Mouse (Mus musculus) megakaryocyte progenitor cell, adult 5-6 weeks (primary cell): ENCODE measurements around the gene Gm6880. TPM values are rescaled to one million over a fixed set of nuclear protein-coding genes. Genes with fewer than 3 reads are reported as not detected.
A peak's percentile ranks its signal among the peaks of the same experiment; 100 is the strongest.
"Not testable (repeated sequence)": the region's sequence is repeated elsewhere in the genome, so short reads cannot be mapped to it uniquely, and the experiment has no call there.

Source experiments
- ATAC-seq: replicated peaks from 2 replicates; pipeline ENCODE4 v1.8.0; 2016; ENCODE audit warnings: mild to moderate bottlenecking, moderate TSS enrichment, inconsistent platforms; ENCODE audit not compliant: poor library complexity
- total RNA-seq, 2 experiments: library from RNA; stranded (forward) in 1 of 2; stranded (reverse) in 1 of 2; fragments of 157-497, 149-512 nt in 1 of 2; fragments of 200-1000 nt in 1 of 2; gene quantifications; 2 replicates each; pipeline versions ENCODE4 v1.2.3 to v1.2.4; 2015 to 2017

Gene Gm6880
- total RNA-seq (2015) (not detected in 2 replicates), total RNA-seq (2017) (not detected in 2 replicates)

GRCm38 (mm10) chrX:74481349-74481885 lies at the start of gene Gm6880:
TSS of gene Gm6880 (minus strand) at chrX:74481399.
- not testable (repeated sequence) for ATAC-seq

DNA sequence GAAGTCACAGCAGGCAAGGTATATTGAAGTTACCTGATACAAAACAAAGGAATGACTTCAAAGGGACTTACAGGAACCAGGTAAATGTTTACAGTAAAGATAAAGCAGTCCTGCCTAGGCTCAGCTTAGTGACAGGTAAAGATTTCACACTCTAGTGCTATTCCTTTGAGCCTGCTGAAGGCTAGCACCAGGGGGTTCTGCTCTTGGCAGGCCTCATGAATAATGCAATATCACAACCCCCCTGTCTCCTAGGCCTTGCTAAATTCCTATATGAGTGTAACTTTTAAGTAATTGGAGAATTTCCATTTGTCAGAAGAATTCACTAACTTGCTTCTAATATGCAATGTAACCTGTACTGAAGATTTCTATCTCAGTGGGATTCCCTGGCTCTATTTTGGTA lies 36.3 kb upstream of the Gm6880 start:
- ATAC-seq: not testable (repeated sequence)

DNA sequence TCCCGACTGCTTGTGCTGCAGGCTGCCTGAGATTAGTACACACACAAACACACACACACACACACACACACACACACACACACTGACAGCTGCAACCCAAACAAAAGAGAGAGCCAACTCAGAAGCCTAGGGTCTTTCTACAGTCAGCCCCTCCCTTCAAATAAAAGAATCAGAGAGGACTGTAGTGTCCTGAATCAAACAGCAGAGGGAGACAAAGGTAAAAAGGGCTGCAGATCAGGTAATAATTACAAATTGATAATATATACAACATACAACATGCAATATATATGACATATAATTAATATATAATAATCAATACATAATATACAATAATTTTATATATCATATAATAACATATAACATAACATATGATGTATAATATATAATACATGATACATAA lies 15.9 kb upstream of the Gm6880 start:
- no peak for ATAC-seq

- ATAC-seq: peak; percentile 76
Measured at GRCm38 (mm10) chrX:74452773-74453172, 28.4 kb downstream of the Gm6880 start.

GRCm38 (mm10) chrX:74451157-74451912 lies 29.9 kb downstream of the Gm6880 start:
- peak; percentile 93 for ATAC-seq

Other genes with a start within 250 kb of the Gm6880 start
- 158 and 196 TPM in 2 replicates for gene Flna, start 231.6 kb downstream of the Gm6880 start, total RNA-seq (2015)
- 495 and 504 TPM in 2 replicates for gene Flna, start 231.6 kb downstream of the Gm6880 start, total RNA-seq (2017)
- 77.1 and 82.8 TPM in 2 replicates for gene Emd, start 226.7 kb downstream of the Gm6880 start, total RNA-seq (2015)
- gene Emd, start 226.7 kb downstream of the Gm6880 start, total RNA-seq (2017): 86.7 and 91.7 TPM in 2 replicates
- gene Rpl10, start 210.6 kb downstream of the Gm6880 start, total RNA-seq (2015): 3,920 and 4,047 TPM in 2 replicates
- gene Rpl10, start 210.6 kb downstream of the Gm6880 start, total RNA-seq (2017): 1,333 and 1,759 TPM in 2 replicates
- 44.5 and 53.5 TPM in 2 replicates for gene Taz, start 199.5 kb downstream of the Gm6880 start, total RNA-seq (2015)
- 25.8 and 31.0 TPM in 2 replicates for gene Taz, start 199.5 kb downstream of the Gm6880 start, total RNA-seq (2017)
- gene Dnase1l1, start 199.1 kb downstream of the Gm6880 start, total RNA-seq (2015): 21.2 and 24.5 TPM in 2 replicates
- 7.1 and 17.4 TPM in 2 replicates for gene Dnase1l1, start 199.1 kb downstream of the Gm6880 start, total RNA-seq (2017)
- gene Atp6ap1, start 184.3 kb downstream of the Gm6880 start, total RNA-seq (2015): 128 and 135 TPM in 2 replicates
- 123 and 206 TPM in 2 replicates for gene Atp6ap1, start 184.3 kb downstream of the Gm6880 start, total RNA-seq (2017)
- gene Gdi1, start 176.4 kb downstream of the Gm6880 start, total RNA-seq (2015): 56.8 and 79.4 TPM in 2 replicates
- gene Gdi1, start 176.4 kb downstream of the Gm6880 start, total RNA-seq (2017): 22.8 and 22.9 TPM in 2 replicates
- gene Fam50a, start 168.4 kb downstream of the Gm6880 start, total RNA-seq (2015): 38.6 and 47.9 TPM in 2 replicates
- 56.9 and 62.8 TPM in 2 replicates for gene Fam50a, start 168.4 kb downstream of the Gm6880 start, total RNA-seq (2017)
- 3.4 and 4.5 TPM in 2 replicates for gene Plxna3, start 152.3 kb downstream of the Gm6880 start, total RNA-seq (2015)
- gene Plxna3, start 152.3 kb downstream of the Gm6880 start, total RNA-seq (2017): 0.54 and 0.62 TPM in 2 replicates
- gene Lage3, start 127.8 kb downstream of the Gm6880 start, total RNA-seq (2015): 88.3 and 93.1 TPM in 2 replicates
- gene Lage3, start 127.8 kb downstream of the Gm6880 start, total RNA-seq (2017): 22.6 and 28.1 TPM in 2 replicates
- gene Ubl4a, start 108.2 kb downstream of the Gm6880 start, total RNA-seq (2015): 35.6 and 39.9 TPM in 2 replicates
- 11.9 and 21.2 TPM in 2 replicates for gene Ubl4a, start 108.2 kb downstream of the Gm6880 start, total RNA-seq (2017)
- 31.1 and 39.3 TPM in 2 replicates for gene Slc10a3, start 108.0 kb downstream of the Gm6880 start, total RNA-seq (2015)
- gene Slc10a3, start 108.0 kb downstream of the Gm6880 start, total RNA-seq (2017): 12.8 and 13.9 TPM in 2 replicates
- gene Fam3a, start 88.1 kb downstream of the Gm6880 start, total RNA-seq (2015): 14.0 and 14.5 TPM in 2 replicates
- gene Fam3a, start 88.1 kb downstream of the Gm6880 start, total RNA-seq (2017): 10.0 and 22.1 TPM in 2 replicates
- gene Ikbkg, start 88.1 kb downstream of the Gm6880 start, total RNA-seq (2015): 9.8 and 12.5 TPM in 2 replicates
- 22.8 and 53.0 TPM in 2 replicates for gene Ikbkg, start 88.1 kb downstream of the Gm6880 start, total RNA-seq (2017)
- 174 and 188 TPM in 2 replicates for gene G6pdx, start 52.2 kb downstream of the Gm6880 start, total RNA-seq (2015)
- 104 and 109 TPM in 2 replicates for gene G6pdx, start 52.2 kb downstream of the Gm6880 start, total RNA-seq (2017)
- gene Olfr1326-ps1, start 93.5 kb upstream of the Gm6880 start, total RNA-seq (2015): not detected in 2 replicates
- not detected in 2 replicates for gene Olfr1326-ps1, start 93.5 kb upstream of the Gm6880 start, total RNA-seq (2017)
- not detected in 2 replicates for gene Olfr1325, start 111.3 kb upstream of the Gm6880 start, total RNA-seq (2015)
- gene Olfr1325, start 111.3 kb upstream of the Gm6880 start, total RNA-seq (2017): not detected in 2 replicates
- not detected in 2 replicates for gene Gm5640, start 164.2 kb upstream of the Gm6880 start, total RNA-seq (2015)
- gene Gm5640, start 164.2 kb upstream of the Gm6880 start, total RNA-seq (2017): not detected in 2 replicates